Mouse (Mus musculus): ENCODE data around the gene Cenpa.

The Cenpa gene

GRCm38 (mm10) chr5:30721935-30722334, 55.4 kb downstream of the Cenpa start:
- intact Hi-C loops (cut with DNase I): no loop called here

Small RNA genes within 50 kb of the gene (microRNA-seq; reads per million reads assigned to microRNA genes)
- gene Mir5625: 0.23 to 0.37 reads per million in 2 experiments
